Mouse (Mus musculus): ENCODE measurements around the gene Rundc1. TPM values are rescaled to one million over a fixed set of nuclear protein-coding genes. Genes with fewer than 3 reads are reported as not detected.
A peak's percentile ranks its signal among the peaks of the same experiment; 100 is the strongest.
"Not testable (repeated sequence)": the region's sequence is repeated elsewhere in the genome, so short reads cannot be mapped to it uniquely, and the experiment has no call there.

The Rundc1 gene
- total RNA-seq, 2 experiments from 2014 or later, result 7.3 to 8.8 TPM

DNA sequence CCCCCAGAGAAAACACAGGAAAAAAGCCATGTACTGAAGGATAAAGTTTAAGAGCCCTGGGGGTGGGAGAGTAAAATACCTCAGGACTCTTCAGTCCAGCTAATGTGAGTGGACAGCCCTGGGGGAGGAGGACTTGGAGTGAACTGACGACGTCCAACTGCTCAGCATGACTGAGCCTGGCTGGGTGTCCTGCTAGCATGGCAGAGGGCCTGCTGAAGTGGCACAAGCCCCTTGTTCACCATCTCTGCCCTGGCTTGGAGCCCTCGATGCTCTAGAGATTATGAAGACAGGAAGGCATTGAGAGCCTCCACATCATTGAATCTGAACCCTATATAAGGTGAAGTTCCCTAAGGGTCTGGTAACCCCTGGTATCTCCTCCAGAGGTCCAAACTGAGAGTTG, 47.0 kb downstream of the Rundc1 start:
- no peak for TF ChIP-seq CTCF (IDR thresholded peaks at IDR 0.05)
- Histone ChIP-seq H3K27ac (no peak overlapping the region), H3K4me3 (no peak overlapping the region)
- DNase-seq, result no peak
- intact Hi-C loops (cut with DNase I), result no loop called here

DNA sequence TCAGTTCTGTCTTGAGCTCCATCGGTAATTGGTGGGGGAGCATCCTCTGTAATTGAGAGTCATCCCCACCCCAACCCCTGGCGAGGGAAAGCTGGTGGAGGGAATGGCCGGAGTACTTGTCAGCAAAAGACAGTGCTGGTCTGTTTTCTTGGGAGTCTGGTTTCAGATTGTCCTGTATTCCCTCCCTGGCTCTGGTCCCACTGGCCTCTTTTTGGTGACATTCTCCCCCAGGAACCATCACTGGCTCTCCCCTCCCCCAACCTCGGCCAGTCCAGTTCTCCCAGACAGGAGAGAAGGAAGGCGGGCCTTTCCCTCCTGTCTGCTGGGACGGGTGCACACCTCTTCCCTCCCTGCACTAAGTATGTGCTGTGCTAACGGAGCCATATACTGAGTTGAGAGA, 47.5 kb downstream of the Rundc1 start:
- no peak for DNase-seq

DNA sequence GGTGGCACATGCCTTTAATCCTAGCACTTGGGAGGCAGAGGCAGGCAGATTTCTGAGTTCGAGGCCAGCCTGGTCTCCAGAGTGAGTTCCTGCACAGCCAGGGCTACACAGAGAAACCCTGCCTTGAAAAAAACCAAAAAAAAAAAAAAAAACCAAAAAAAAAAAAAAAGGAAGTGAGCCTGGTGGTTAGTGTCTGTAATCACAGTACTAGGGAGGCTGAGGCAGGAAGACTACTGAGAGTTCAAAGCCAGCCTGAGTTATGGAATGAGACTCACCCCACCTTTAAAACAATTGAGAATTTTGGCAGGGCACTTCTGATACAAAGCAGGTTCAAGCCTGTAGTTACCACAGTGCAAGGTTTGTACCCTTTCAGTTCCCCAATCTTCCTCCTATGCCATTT, 48.8 kb downstream of the Rundc1 start:
- DNase-seq; H3K27ac ChIP-seq; H3K4me3 ChIP-seq; intact Hi-C loops (cut with DNase I): not testable (repeated sequence)

More for the DNA sequence above, 47.5 kb downstream of the Rundc1 start:
- Histone ChIP-seq H3K27ac (no peak overlapping the region), H3K4me3 (no peak overlapping the region)
- no peak for TF ChIP-seq CTCF (IDR thresholded peaks at IDR 0.05)
- intact Hi-C loops (cut with DNase I), result no loop called here

DNA sequence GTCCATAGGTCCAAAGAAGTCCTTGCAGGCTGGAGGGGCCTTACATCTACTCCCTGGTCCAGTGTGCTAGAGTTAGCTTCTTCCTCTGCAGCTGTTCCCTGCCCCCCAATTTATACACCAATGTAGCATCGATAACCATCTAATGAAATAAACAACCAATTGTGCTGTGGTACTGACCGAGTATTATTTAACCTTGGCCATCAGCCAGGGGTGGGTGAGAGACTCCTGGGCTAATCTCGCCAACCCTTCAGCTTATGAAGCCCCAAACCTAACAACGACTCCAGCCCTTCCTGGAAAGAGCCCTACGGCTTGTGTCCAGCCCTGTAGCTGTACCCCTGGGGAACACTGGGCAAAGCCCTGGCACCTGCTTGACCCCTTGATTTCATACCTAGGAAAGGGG, 49.4 kb downstream of the Rundc1 start:
- no peak for DNase-seq
- H3K4me3 ChIP-seq, result no peak overlapping the region
- TF ChIP-seq CTCF (IDR thresholded peaks at IDR 0.05), result no peak
- intact Hi-C loops (cut with DNase I), result no loop called here
- H3K27ac ChIP-seq, result no peak overlapping the region

DNA sequence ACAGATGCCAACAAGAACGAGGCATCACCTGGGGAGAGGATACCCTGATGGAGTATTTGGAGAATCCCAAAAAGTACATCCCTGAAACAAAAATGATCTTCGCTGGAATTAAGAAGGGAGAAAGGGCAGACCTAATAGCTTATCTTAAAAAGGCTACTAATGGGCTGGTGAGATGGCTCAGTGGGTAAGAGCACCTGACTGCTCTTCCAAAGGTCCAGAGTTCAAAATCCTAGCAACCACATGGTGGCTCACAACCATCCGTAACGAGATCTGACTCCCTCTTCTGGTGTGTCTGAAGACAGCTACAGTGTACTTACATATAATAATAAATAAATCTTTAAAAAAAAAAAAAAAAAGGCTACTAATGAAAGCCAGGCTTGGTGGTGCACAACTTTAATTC, 51.5 kb downstream of the Rundc1 start:
- intact Hi-C loops (cut with DNase I); DNase-seq: not testable (repeated sequence)

DNA sequence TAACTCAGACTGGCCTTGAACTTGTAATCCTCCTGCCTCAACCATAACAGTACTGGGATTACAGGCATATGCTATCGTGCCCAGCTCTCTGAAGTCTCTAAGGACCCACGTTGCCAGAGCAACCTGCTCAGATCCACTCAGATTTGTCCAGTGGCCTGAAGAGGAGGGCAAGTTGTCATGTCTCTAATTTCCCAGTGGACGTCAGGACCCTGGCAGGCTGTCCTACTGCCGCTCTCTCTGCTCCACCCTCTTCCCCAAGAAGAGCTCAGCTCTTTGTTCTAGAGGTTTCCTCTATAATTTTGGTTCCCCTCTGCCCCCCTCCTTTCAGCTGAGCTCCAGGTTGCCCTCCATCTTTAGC, 52.3 kb downstream of the Rundc1 start:
- no peak for TF ChIP-seq CTCF (IDR thresholded peaks at IDR 0.05)
- Histone ChIP-seq H3K27ac (no peak overlapping the region), H3K4me3 (no peak overlapping the region)
- intact Hi-C loops (cut with DNase I), result no loop called here
- no peak for DNase-seq

More for the DNA sequence above, 51.5 kb downstream of the Rundc1 start:
- not testable (repeated sequence) for H3K4me3 ChIP-seq, H3K27ac ChIP-seq

DNA sequence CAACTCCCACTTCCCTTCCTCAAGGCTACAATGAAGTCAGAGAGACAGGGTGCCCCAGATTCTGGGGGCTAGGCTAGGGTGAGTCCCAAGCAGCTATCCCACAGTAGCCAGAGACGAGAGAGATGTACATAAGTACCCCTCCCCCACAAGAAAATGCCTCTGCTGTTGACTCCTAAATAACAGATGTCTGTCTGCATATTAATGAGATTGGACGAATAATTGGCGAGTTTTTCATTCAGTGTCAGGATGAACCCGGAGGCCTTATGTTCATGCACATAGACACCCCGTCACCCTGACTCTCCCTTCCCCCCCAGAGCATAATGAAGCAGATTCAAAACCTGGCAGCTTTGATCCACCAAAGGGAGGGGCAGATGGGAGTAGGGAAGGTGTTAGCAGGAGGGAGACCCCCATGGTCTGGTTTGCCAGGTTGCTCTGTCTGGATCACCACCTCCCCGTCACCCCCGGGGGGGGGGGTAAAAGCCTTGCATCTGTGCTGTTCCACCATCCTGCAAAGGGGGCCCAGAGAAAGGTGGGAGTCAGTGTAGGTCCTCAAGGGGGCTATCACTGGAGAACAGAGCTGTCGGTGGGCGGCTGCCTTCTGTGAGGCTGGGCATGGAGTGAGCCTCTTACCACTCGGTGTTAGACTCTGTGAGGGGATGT, 52.8 kb downstream of the Rundc1 start:
- Histone ChIP-seq H3K27ac (no peak overlapping the region), H3K4me3 (no peak overlapping the region)
- TF ChIP-seq CTCF (IDR thresholded peaks at IDR 0.05), result no peak
- intact Hi-C loops (cut with DNase I), result no loop called here
- DNase-seq, result no peak

DNA sequence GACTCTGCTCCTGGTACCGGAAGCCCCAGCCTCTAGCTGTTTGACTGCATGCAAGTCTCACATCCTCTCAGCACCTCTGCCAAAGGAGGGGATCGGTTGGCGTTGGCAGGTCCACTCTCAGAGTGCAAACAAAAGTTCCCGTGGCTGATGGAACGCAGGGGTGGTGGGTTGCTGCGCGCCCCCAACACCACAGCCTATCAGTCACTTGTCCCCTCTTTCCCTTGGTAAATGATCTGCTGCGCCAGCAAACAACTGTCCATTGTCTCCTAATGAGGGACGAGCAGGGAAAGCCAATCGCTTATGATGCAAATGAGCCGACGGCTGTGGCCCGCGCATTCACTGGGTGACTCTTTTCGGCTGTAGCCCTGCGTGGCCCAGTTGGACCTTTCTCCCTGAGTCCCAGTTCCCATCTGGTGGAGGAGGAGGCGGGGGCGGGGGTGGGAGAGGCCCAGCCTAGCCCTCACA, 54.3 kb downstream of the Rundc1 start:
- Histone ChIP-seq H3K4me3 (peak overlapping the region; percentile 20; the same call in 1 of the 2 replicates), H3K27ac (no peak overlapping the region)
- DNase-seq, result no peak
- intact Hi-C loops (cut with DNase I), result no loop called here
- TF ChIP-seq CTCF (IDR thresholded peaks at IDR 0.05), result no peak

DNA sequence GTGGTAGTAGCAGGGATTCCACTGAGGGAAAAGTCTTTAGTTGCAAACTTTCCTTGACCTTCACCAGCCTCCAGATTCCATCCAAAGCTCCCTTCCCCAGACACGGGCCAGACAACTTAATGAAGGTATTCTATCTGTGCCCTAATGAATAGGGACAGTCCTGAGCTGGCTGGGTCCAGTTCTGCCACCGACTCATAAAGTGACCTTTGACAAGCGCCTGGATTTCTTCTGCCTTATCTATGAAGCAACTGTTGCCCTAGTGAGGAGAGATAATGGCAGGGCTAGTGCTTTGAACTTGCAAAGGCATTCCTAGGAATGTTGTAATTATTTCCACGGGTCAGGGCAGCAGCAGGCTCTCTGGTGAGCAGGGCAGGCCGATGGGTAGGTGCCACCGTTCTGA, 56.0 kb downstream of the Rundc1 start:
- TF ChIP-seq CTCF (IDR thresholded peaks at IDR 0.05), result no peak
- DNase-seq, result no peak
- no peak overlapping the region for H3K4me3 ChIP-seq
- intact Hi-C loops (cut with DNase I), result no loop called here
- no peak overlapping the region for H3K27ac ChIP-seq

DNA sequence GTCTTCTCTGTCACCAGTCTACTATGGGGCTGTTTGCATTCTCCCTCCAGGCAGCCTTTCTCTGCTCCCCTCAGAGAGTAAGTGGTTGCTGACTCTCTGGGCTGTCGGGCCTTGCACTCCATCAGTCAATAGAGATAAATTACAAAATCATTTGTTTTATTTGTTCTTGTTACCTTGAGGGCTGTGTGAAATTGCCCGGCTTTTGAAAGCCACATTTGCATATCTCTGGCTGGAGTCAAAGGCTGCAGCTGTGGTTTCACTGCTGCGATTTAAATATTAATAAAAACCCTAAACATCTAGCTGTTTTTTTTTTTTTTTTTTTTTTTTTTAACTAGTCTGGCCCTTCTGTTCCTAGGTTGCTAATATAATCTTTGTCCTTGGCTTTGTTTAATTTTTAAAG, 58.9 kb downstream of the Rundc1 start:
- intact Hi-C loops (cut with DNase I), result no loop called here
- Histone ChIP-seq H3K4me3 (no peak overlapping the region), H3K27ac (no peak overlapping the region)
- no peak for TF ChIP-seq CTCF (IDR thresholded peaks at IDR 0.05)
- DNase-seq, result no peak

DNA sequence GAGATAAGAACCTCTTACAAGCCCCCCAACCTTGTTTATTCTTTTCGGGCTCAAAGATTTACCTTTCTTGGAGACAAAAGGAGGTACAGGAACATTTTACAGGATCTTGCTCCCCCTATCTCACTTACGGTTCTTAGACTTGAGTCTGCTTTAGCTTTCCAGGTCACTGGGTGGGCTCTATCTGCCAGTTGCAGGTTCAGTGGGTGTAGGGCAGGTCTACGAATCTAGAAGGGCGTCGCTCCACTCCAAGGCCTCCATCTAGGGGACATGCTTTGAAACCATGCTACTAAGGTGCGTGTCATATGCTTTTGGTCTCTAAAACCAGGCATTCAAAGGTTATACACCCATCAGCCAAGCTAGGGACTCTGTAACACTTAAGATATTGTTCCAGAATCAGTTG, 59.4 kb downstream of the Rundc1 start:
- Histone ChIP-seq H3K4me3 (no peak overlapping the region), H3K27ac (no peak overlapping the region)
- TF ChIP-seq CTCF (IDR thresholded peaks at IDR 0.05), result no peak
- no peak for DNase-seq
- intact Hi-C loops (cut with DNase I), result no loop called here

DNA sequence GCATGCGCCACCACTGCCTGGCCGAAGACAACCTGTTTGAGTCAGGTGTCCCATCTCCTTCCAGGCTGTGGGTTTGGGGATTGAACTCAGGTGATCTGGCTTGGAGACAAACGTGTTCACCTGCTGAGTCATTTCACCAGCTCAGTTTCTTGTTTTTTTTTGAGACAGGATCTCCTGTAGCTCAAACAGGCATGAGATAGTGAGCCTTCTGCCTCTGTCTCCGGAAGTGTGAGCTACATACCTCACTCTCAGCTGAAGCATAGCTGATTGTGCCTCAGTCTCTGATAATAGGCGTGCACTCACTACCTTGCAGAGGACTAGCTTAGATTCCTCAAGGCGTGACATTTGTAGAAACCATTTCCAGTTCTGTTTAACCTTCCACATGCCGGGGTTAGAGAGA, 59.9 kb downstream of the Rundc1 start:
- no peak for TF ChIP-seq CTCF (IDR thresholded peaks at IDR 0.05)

More for the DNA sequence above, 59.9 kb downstream of the Rundc1 start:
- Histone ChIP-seq H3K4me3 (no peak overlapping the region), H3K27ac (no peak overlapping the region)
- no peak for DNase-seq
- intact Hi-C loops (cut with DNase I), result no loop called here

Small RNAs within 50 kb of the gene (microRNA-seq; reads per million reads assigned to microRNA genes)
- gene Mir6929, result 4.3 reads per million

Other genes starting within 250 kb of the Rundc1 start
- not detected for gene Ccr10, start 249.6 kb upstream of the Rundc1 start, total RNA-seq (2021)
- gene Ezh1, start 198.6 kb upstream of the Rundc1 start, total RNA-seq (2021), result 10 to 100 TPM; 25.9 to 26.3 TPM
- 10 to 100 TPM; 34.8 to 37.0 TPM for gene Ramp2, start 179.1 kb upstream of the Rundc1 start, total RNA-seq (2021)
- gene Vps25, start 171.4 kb upstream of the Rundc1 start, total RNA-seq (2021), result 10 to 100 TPM; 40.2 to 53.4 TPM
- gene Wnk4, start 164.5 kb upstream of the Rundc1 start, total RNA-seq (2021), result under 1 TPM; 0.08 to 0.22 TPM
- gene Cntd1, start 146.1 kb upstream of the Rundc1 start, total RNA-seq (2021), result under 1 TPM; 0.20 to 0.36 TPM
- 10 to 100 TPM; 63.0 to 87.7 TPM for gene Coa3, start 146.0 kb upstream of the Rundc1 start, total RNA-seq (2021)
- 10 to 100 TPM; 79.6 to 85.8 TPM for gene Becn1, start 122.8 kb upstream of the Rundc1 start, total RNA-seq (2021)
- gene Psme3, start 108.9 kb upstream of the Rundc1 start, total RNA-seq (2021), result 10 to 100 TPM; 70.0 to 71.6 TPM
- 1 to 10 TPM in 1 of 2 experiments, under 1 TPM in 1; 0.64 to 1.4 TPM for gene Aoc2, start 100.0 kb upstream of the Rundc1 start, total RNA-seq (2021)
- gene Aoc3, start 94.5 kb upstream of the Rundc1 start, total RNA-seq (2021), result 1 to 10 TPM; 4.0 to 6.1 TPM
- not detected for gene G6pc, start 57.5 kb upstream of the Rundc1 start, total RNA-seq (2021)
- gene Aarsd1, start 7.5 kb upstream of the Rundc1 start, total RNA-seq (2021), result 10 to 100 TPM; 17.1 to 24.9 TPM
- 1 to 10 TPM; 7.9 to 8.4 TPM for gene Gm27029, start 289 bp upstream of the Rundc1 start, total RNA-seq (2021)
- gene Ptges3l, start 248 bp downstream of the Rundc1 start, total RNA-seq (2021), result 10 to 100 TPM; 82.0 to 90.7 TPM
- gene Rpl27, start 17.2 kb downstream of the Rundc1 start, total RNA-seq (2021), result 10 to 100 TPM; 31.9 to 49.4 TPM
- gene Ifi35, start 23.3 kb downstream of the Rundc1 start, total RNA-seq (2021), result 10 to 100 TPM in 1 of 2 experiments, 1 to 10 TPM in 1; 8.6 to 14.3 TPM
- 1 to 10 TPM; 3.3 to 3.5 TPM for gene Rnd2, start 39.9 kb downstream of the Rundc1 start, total RNA-seq (2021)
- gene Vat1, start 41.1 kb downstream of the Rundc1 start, total RNA-seq (2021), result 10 to 100 TPM; 10.0 to 14.5 TPM
- under 1 TPM; 0.03 to 0.31 TPM for gene Brca1, start 126.9 kb downstream of the Rundc1 start, total RNA-seq (2021)
- 10 to 100 TPM; 65.3 to 65.6 TPM for gene Nbr1, start 127.1 kb downstream of the Rundc1 start, total RNA-seq (2021)
- 1 to 10 TPM; 1.0 to 2.6 TPM for gene Tmem106a, start 157.2 kb downstream of the Rundc1 start, total RNA-seq (2021)
- gene Gm11634, start 174.2 kb downstream of the Rundc1 start, total RNA-seq (2021), result not detected
- 10 to 100 TPM; 24.2 to 27.4 TPM for gene Rdm1, start 202.1 kb downstream of the Rundc1 start, total RNA-seq (2021)
- 10 to 100 TPM in 1 of 2 experiments, 1 to 10 TPM in 1; 6.7 to 13.1 TPM for gene Arl4d, start 240.5 kb downstream of the Rundc1 start, total RNA-seq (2021)